Mouse (Mus musculus): ENCODE measurements around the gene Pon1. TPM values are rescaled to one million over a fixed set of nuclear protein-coding genes. Genes with fewer than 3 reads are reported as not detected.

The Pon1 gene
- polyA plus RNA-seq, 1 experiment from 2014 or later, result not detected

- H3K4me1 ChIP-seq (ENCODE audit: control insufficient read depth, insufficient read depth, low read length), result no peaks in the 10 kb centered on the region
- H3K4me2 ChIP-seq (ENCODE audit: low read depth, low read length), result no peak overlapping the region
- H3K27me3 ChIP-seq (ENCODE audit: control insufficient read depth, insufficient read depth, low read length), result no peaks in the 10 kb centered on the region
- WGBS, result 75% methylated on average over 6 of the region's 6 CpGs
- H3K9ac ChIP-seq (replicated peaks; ENCODE audit: low read depth, low read length), result no peak overlapping the region
- no peaks in the 10 kb centered on the region for H3K9me3 ChIP-seq (ENCODE audit: control insufficient read depth, low read length)
- H3K4me3 ChIP-seq (ENCODE audit: low read depth, low read length), result no peak overlapping the region
- no peaks in the 10 kb centered on the region for H3K36me3 ChIP-seq (ENCODE audit: control insufficient read depth, insufficient read depth, low read length)
- H3K27ac ChIP-seq (ENCODE audit: low read depth, low read length), result no peak overlapping the region
- ATAC-seq (ENCODE audit: low read depth), result no peak
Measured at GRCm38 (mm10) chr6:5187586-5187985, 6.2 kb downstream of the Pon1 start.

GRCm38 (mm10) chr6:5186229-5186950 is 7.4 kb downstream of the Pon1 start:
- Histone ChIP-seq H3K4me3 (ENCODE audit: low read depth, low read length) (no peak overlapping the region), H3K9me3 (ENCODE audit: control insufficient read depth, low read length) (no peaks in the 10 kb centered on the region), H3K36me3 (ENCODE audit: control insufficient read depth, insufficient read depth, low read length) (no peaks in the 10 kb centered on the region), H3K27ac (ENCODE audit: low read depth, low read length) (no peak overlapping the region), H3K4me1 (ENCODE audit: control insufficient read depth, insufficient read depth, low read length) (no peaks in the 10 kb centered on the region), H3K27me3 (ENCODE audit: control insufficient read depth, insufficient read depth, low read length) (no peaks in the 10 kb centered on the region), H3K9ac (replicated peaks; ENCODE audit: low read depth, low read length) (no peak overlapping the region), H3K4me2 (ENCODE audit: low read depth, low read length) (no peak overlapping the region)
- 78% methylated on average over 7 of the region's 7 CpGs for WGBS
- no peak for ATAC-seq (ENCODE audit: low read depth)

- 72% methylated on average over 5 of the region's 5 CpGs for WGBS
- Histone ChIP-seq H3K4me1 (ENCODE audit: control insufficient read depth, insufficient read depth, low read length) (no peaks in the 10 kb centered on the region), H3K4me3 (ENCODE audit: low read depth, low read length) (no peak overlapping the region), H3K36me3 (ENCODE audit: control insufficient read depth, insufficient read depth, low read length) (no peaks in the 10 kb centered on the region), H3K27me3 (ENCODE audit: control insufficient read depth, insufficient read depth, low read length) (no peaks in the 10 kb centered on the region), H3K9ac (replicated peaks; ENCODE audit: low read depth, low read length) (no peak overlapping the region), H3K27ac (ENCODE audit: low read depth, low read length) (no peak overlapping the region), H3K9me3 (ENCODE audit: control insufficient read depth, low read length) (no peaks in the 10 kb centered on the region), H3K4me2 (ENCODE audit: low read depth, low read length) (no peak overlapping the region)
- ATAC-seq (ENCODE audit: low read depth), result no peak
Measured at GRCm38 (mm10) chr6:5180645-5181044, 13.1 kb downstream of the Pon1 start.

- no peak overlapping the region for H3K9ac ChIP-seq (replicated peaks; ENCODE audit: low read depth, low read length)
- no peaks in the 10 kb centered on the region for H3K9me3 ChIP-seq (ENCODE audit: control insufficient read depth, low read length)
- no peaks in the 10 kb centered on the region for H3K36me3 ChIP-seq (ENCODE audit: control insufficient read depth, insufficient read depth, low read length)
- ATAC-seq (ENCODE audit: low read depth), result no peak
- no peaks in the 10 kb centered on the region for H3K4me1 ChIP-seq (ENCODE audit: control insufficient read depth, insufficient read depth, low read length)
- no peaks in the 10 kb centered on the region for H3K27me3 ChIP-seq (ENCODE audit: control insufficient read depth, insufficient read depth, low read length)
- no peak overlapping the region for H3K4me3 ChIP-seq (ENCODE audit: low read depth, low read length)
- WGBS, result 87% methylated on average over 6 of the region's 6 CpGs
- H3K4me2 ChIP-seq (ENCODE audit: low read depth, low read length), result no peak overlapping the region
- no peak overlapping the region for H3K27ac ChIP-seq (ENCODE audit: low read depth, low read length)
Measured at GRCm38 (mm10) chr6:5179189-5179588, 14.6 kb downstream of the Pon1 start.

GRCm38 (mm10) chr6:5177967-5178891 is 15.5 kb downstream of the Pon1 start:
- 26% methylated on average over 19 of the region's 19 CpGs for WGBS
- Histone ChIP-seq H3K9me3 (ENCODE audit: control insufficient read depth, low read length) (no peaks in the 10 kb centered on the region), H3K4me2 (ENCODE audit: low read depth, low read length) (peak overlapping the region; percentile 48), H3K4me1 (ENCODE audit: control insufficient read depth, insufficient read depth, low read length) (no peaks in the 10 kb centered on the region), H3K4me3 (ENCODE audit: low read depth, low read length) (peak overlapping the region; percentile 22; the same call in 1 of the 2 replicates), H3K9ac (replicated peaks; ENCODE audit: low read depth, low read length) (peak overlapping the region; percentile 41; the same call in 1 of the 2 replicates), H3K36me3 (ENCODE audit: control insufficient read depth, insufficient read depth, low read length) (no peaks in the 10 kb centered on the region), H3K27ac (ENCODE audit: low read depth, low read length) (peak overlapping the region; percentile 10; the same call in 1 of the 2 replicates), H3K27me3 (ENCODE audit: control insufficient read depth, insufficient read depth, low read length) (no peaks in the 10 kb centered on the region)
- peak; percentile 90 for ATAC-seq (ENCODE audit: low read depth)

- Histone ChIP-seq H3K9me3 (ENCODE audit: control insufficient read depth, low read length) (no peaks in the 10 kb centered on the region), H3K27ac (ENCODE audit: low read depth, low read length) (no peak overlapping the region), H3K9ac (replicated peaks; ENCODE audit: low read depth, low read length) (no peak overlapping the region), H3K4me1 (ENCODE audit: control insufficient read depth, insufficient read depth, low read length) (no peaks in the 10 kb centered on the region), H3K27me3 (ENCODE audit: control insufficient read depth, insufficient read depth, low read length) (no peaks in the 10 kb centered on the region), H3K36me3 (ENCODE audit: control insufficient read depth, insufficient read depth, low read length) (no peaks in the 10 kb centered on the region), H3K4me2 (ENCODE audit: low read depth, low read length) (no peak overlapping the region), H3K4me3 (ENCODE audit: low read depth, low read length) (no peak overlapping the region)
- WGBS, result 90% methylated on average over 10 of the region's 10 CpGs
- no peak for ATAC-seq (ENCODE audit: low read depth)
Measured at GRCm38 (mm10) chr6:5174179-5174812, 19.4 kb downstream of the Pon1 start.

GRCm38 (mm10) chr6:5172571-5172970 is 21.2 kb downstream of the Pon1 start:
- H3K9me3 ChIP-seq (ENCODE audit: control insufficient read depth, low read length), result no peaks in the 10 kb centered on the region
- no peak overlapping the region for H3K27ac ChIP-seq (ENCODE audit: low read depth, low read length)
- ATAC-seq (ENCODE audit: low read depth), result no peak
- H3K9ac ChIP-seq (replicated peaks; ENCODE audit: low read depth, low read length), result no peak overlapping the region
- H3K36me3 ChIP-seq (ENCODE audit: control insufficient read depth, insufficient read depth, low read length), result no peaks in the 10 kb centered on the region
- H3K4me2 ChIP-seq (ENCODE audit: low read depth, low read length), result no peak overlapping the region
- no peaks in the 10 kb centered on the region for H3K4me1 ChIP-seq (ENCODE audit: control insufficient read depth, insufficient read depth, low read length)
- WGBS, result 81% methylated on average over 9 of the region's 9 CpGs
- no peak overlapping the region for H3K4me3 ChIP-seq (ENCODE audit: low read depth, low read length)
- H3K27me3 ChIP-seq (ENCODE audit: control insufficient read depth, insufficient read depth, low read length), result no peaks in the 10 kb centered on the region

GRCm38 (mm10) chr6:5171418-5171817 is 22.3 kb downstream of the Pon1 start:
- Histone ChIP-seq H3K4me2 (ENCODE audit: low read depth, low read length) (no peak overlapping the region), H3K9me3 (ENCODE audit: control insufficient read depth, low read length) (no peaks in the 10 kb centered on the region), H3K9ac (replicated peaks; ENCODE audit: low read depth, low read length) (no peak overlapping the region), H3K4me3 (ENCODE audit: low read depth, low read length) (no peak overlapping the region), H3K27me3 (ENCODE audit: control insufficient read depth, insufficient read depth, low read length) (no peaks in the 10 kb centered on the region), H3K27ac (ENCODE audit: low read depth, low read length) (no peak overlapping the region), H3K4me1 (ENCODE audit: control insufficient read depth, insufficient read depth, low read length) (no peaks in the 10 kb centered on the region), H3K36me3 (ENCODE audit: control insufficient read depth, insufficient read depth, low read length) (no peaks in the 10 kb centered on the region)
- no peak for ATAC-seq (ENCODE audit: low read depth)
- WGBS, result 84% methylated on average over 4 of the region's 4 CpGs

Measured in neural tube, embryonic 14.5 days (tissue).